Mouse (Mus musculus): ENCODE results near the gene Itpk1.

Itpk1 gene

GRCm38 (mm10) chr12:102545122-102545521 lies 159.6 kb downstream of the Itpk1 start:
- DNase-seq, result no peak

GRCm38 (mm10) chr12:102541168-102541567 lies 163.6 kb downstream of the Itpk1 start:
- DNase-seq, result no peak

- no peak for DNase-seq
These were observed 164.5 kb downstream of the Itpk1 start for GRCm38 (mm10) chr12:102540278-102540677.

- no peak for DNase-seq
These were observed 168.9 kb downstream of the Itpk1 start for GRCm38 (mm10) chr12:102535796-102536195.

- no peak for DNase-seq
These were observed 176.7 kb downstream of the Itpk1 start for GRCm38 (mm10) chr12:102527989-102528388.

- DNase-seq, result peak; percentile 26 to 48
These were observed 180.0 kb downstream of the Itpk1 start for GRCm38 (mm10) chr12:102524760-102525159.

GRCm38 (mm10) chr12:102524216-102524615 lies 180.5 kb downstream of the Itpk1 start:
- no peak for DNase-seq

- DNase-seq, result peak; percentile 12 to 14
These were observed 182.9 kb downstream of the Itpk1 start for GRCm38 (mm10) chr12:102521777-102522319.

- no peak for DNase-seq
These were observed 184.6 kb downstream of the Itpk1 start for GRCm38 (mm10) chr12:102519929-102520720.
